Mouse (Mus musculus): ENCODE data around the gene Rnf181. TPM values are rescaled to one million over a fixed set of nuclear protein-coding genes. Genes with fewer than 3 reads are reported as not detected.

Gene Rnf181
- polyA plus RNA-seq, 1 experiment from 2014 or later, result 88.3 TPM

- Histone ChIP-seq H3K4me3 (ENCODE audit: control insufficient read depth in 1 of 2, insufficient read depth in 1 of 2, low read depth in 1 of 2, low read length in 2 of 2) (no peak overlapping the region), H3K9me3 (ENCODE audit: control insufficient read depth, low read length) (no peaks in the 10 kb centered on the region), H3K27me3 (ENCODE audit: control insufficient read depth, insufficient read depth, low read length) (no peaks in the 10 kb centered on the region), H3K9ac (ENCODE audit: low read length) (no peak overlapping the region), H3K4me1 (ENCODE audit: control insufficient read depth in 2 of 2, insufficient read depth in 2 of 2, low read length in 2 of 2) (peaks cover 24 to 33% of the 10 kb centered on the region in 2 experiments), H3K27ac (replicated peaks in 1 of 2; ENCODE audit: control insufficient read depth in 1 of 2, insufficient read depth in 1 of 2, low read depth in 2 of 2, low read length in 2 of 2) (no peak overlapping the region), H3K36me3 (ENCODE audit: control insufficient read depth, insufficient read depth, low read length) (peaks cover 7% of the 10 kb centered on the region), H3K4me2 (ENCODE audit: low read length) (no peak overlapping the region)
- no peak for ATAC-seq (ENCODE audit: insufficient number of reproducible peaks, insufficient read depth, low FRiP score, low read depth)
- 89% methylated on average over 3 of the region's 3 CpGs for WGBS
Measured at GRCm38 (mm10) chr6:72312198-72312597, 54.6 kb downstream of the Rnf181 start.

Other genes with a start within 250 kb of the Rnf181 start
- gene Atoh8, start 131.4 kb downstream of the Rnf181 start, polyA plus RNA-seq (2014; fragmentation: Nextera tagmentation; extraction: Ambion mirVana), result 8.9 and 12.0 TPM in 2 replicates
- gene Sftpb, start 62.3 kb downstream of the Rnf181 start, polyA plus RNA-seq (2014; fragmentation: Nextera tagmentation; extraction: Ambion mirVana), result not detected in 2 replicates
- 32.4 and 32.8 TPM in 2 replicates for gene Usp39, start 21.8 kb downstream of the Rnf181 start, polyA plus RNA-seq (2014; fragmentation: Nextera tagmentation; extraction: Ambion mirVana)
- 13.7 and 13.8 TPM in 2 replicates for gene 0610030E20Rik, start 19.6 kb downstream of the Rnf181 start, polyA plus RNA-seq (2014; fragmentation: Nextera tagmentation; extraction: Ambion mirVana)
- gene Tmem150a, start 11.5 kb downstream of the Rnf181 start, polyA plus RNA-seq (2014; fragmentation: Nextera tagmentation; extraction: Ambion mirVana), result 14.4 and 16.4 TPM in 2 replicates
- gene Vamp5, start 13.5 kb upstream of the Rnf181 start, polyA plus RNA-seq (2014; fragmentation: Nextera tagmentation; extraction: Ambion mirVana), result 58.1 and 61.9 TPM in 2 replicates
- 154 and 157 TPM in 2 replicates for gene Vamp8, start 23.7 kb upstream of the Rnf181 start, polyA plus RNA-seq (2014; fragmentation: Nextera tagmentation; extraction: Ambion mirVana)
- gene Ggcx, start 47.4 kb upstream of the Rnf181 start, polyA plus RNA-seq (2014; fragmentation: Nextera tagmentation; extraction: Ambion mirVana), result 24.1 and 26.3 TPM in 2 replicates
- gene Mat2a, start 72.6 kb upstream of the Rnf181 start, polyA plus RNA-seq (2014; fragmentation: Nextera tagmentation; extraction: Ambion mirVana), result 265 and 281 TPM in 2 replicates
- not detected in 2 replicates for gene Sh2d6, start 154.8 kb upstream of the Rnf181 start, polyA plus RNA-seq (2014; fragmentation: Nextera tagmentation; extraction: Ambion mirVana)
- gene Capg, start 177.4 kb upstream of the Rnf181 start, polyA plus RNA-seq (2014; fragmentation: Nextera tagmentation; extraction: Ambion mirVana), result 26.0 and 27.2 TPM in 2 replicates
- 12.8 and 16.3 TPM in 2 replicates for gene Elmod3, start 231.5 kb upstream of the Rnf181 start, polyA plus RNA-seq (2014; fragmentation: Nextera tagmentation; extraction: Ambion mirVana)
- gene Retsat, start 231.5 kb upstream of the Rnf181 start, polyA plus RNA-seq (2014; fragmentation: Nextera tagmentation; extraction: Ambion mirVana), result 23.5 and 25.2 TPM in 2 replicates